Mouse (Mus musculus): Measurements from ENCODE around the gene Evc. TPM values are rescaled to one million over a fixed set of nuclear protein-coding genes. Genes with fewer than 3 reads are reported as not detected.

Evc gene
- polyA plus RNA-seq, 1 experiment from 2014 or later, result 24.4 TPM

GRCm38 (mm10) chr5:37247456-37247855 is 89.2 kb downstream of the Evc start:
- Histone ChIP-seq H3K27me3 (peaks cover 56% of the 10 kb centered on the region), H3K9me3 (replicated peaks) (no peaks in the 10 kb centered on the region), H3K36me3 (no peaks in the 10 kb centered on the region), H3K4me1 (peaks cover 32% of the 10 kb centered on the region), H3K4me3 (replicated peaks) (no peak overlapping the region), H3K4me2 (peak overlapping the region; percentile 8; the same call in 1 of the 2 replicates), H3K9ac (no peak overlapping the region), H3K27ac (no peak overlapping the region)
- WGBS, result 44% methylated on average over 4 of the region's 4 CpGs
- ATAC-seq (replicated peaks; ENCODE audit: low FRiP score), result no peak

- H3K4me1 ChIP-seq, result peaks cover 43% of the 10 kb centered on the region
- H3K9ac ChIP-seq, result no peak overlapping the region; the same call in 1 of the 2 replicates
- H3K27me3 ChIP-seq, result peaks cover 67% of the 10 kb centered on the region
- WGBS, result under 1% methylated on average over 36 of the region's 37 CpGs
- H3K4me2 ChIP-seq, result peak overlapping the region; percentile 87
- no peak overlapping the region for H3K27ac ChIP-seq
- no peaks in the 10 kb centered on the region for H3K36me3 ChIP-seq
- ATAC-seq (replicated peaks; ENCODE audit: low FRiP score), result peak; percentile 9; the same call in 1 of the 2 replicates
- H3K9me3 ChIP-seq (replicated peaks), result no peaks in the 10 kb centered on the region
- peak overlapping the region; percentile 55 for H3K4me3 ChIP-seq (replicated peaks)
These were observed 90.4 kb downstream of the Evc start for GRCm38 (mm10) chr5:37246138-37246910.

GRCm38 (mm10) chr5:37245651-37246050 is 91.0 kb downstream of the Evc start:
- ATAC-seq (replicated peaks; ENCODE audit: low FRiP score), result peak; percentile 40; the same call in 1 of the 2 replicates
- H3K4me3 ChIP-seq (replicated peaks), result peak overlapping the region; percentile 55
- peaks cover 43% of the 10 kb centered on the region for H3K4me1 ChIP-seq
- 2% methylated on average over 34 of the region's 42 CpGs for WGBS
- H3K27me3 ChIP-seq, result peaks cover 74% of the 10 kb centered on the region
- peak overlapping the region; percentile 34; the same call in 1 of the 2 replicates for H3K27ac ChIP-seq
- no peaks in the 10 kb centered on the region for H3K36me3 ChIP-seq
- no peaks in the 10 kb centered on the region for H3K9me3 ChIP-seq (replicated peaks)
- peak overlapping the region; percentile 87 for H3K4me2 ChIP-seq
- peak overlapping the region; percentile 35; the same call in 1 of the 2 replicates for H3K9ac ChIP-seq

- 20% methylated on average over 9 of the region's 9 CpGs for WGBS
- Histone ChIP-seq H3K4me2 (peak overlapping the region; percentile 87), H3K27me3 (peaks cover 83% of the 10 kb centered on the region), H3K9ac (no peak overlapping the region), H3K4me3 (replicated peaks) (peak overlapping the region; percentile 55; the same call in 1 of the 2 replicates), H3K36me3 (no peaks in the 10 kb centered on the region), H3K9me3 (replicated peaks) (no peaks in the 10 kb centered on the region), H3K27ac (peak overlapping the region; percentile 34), H3K4me1 (peaks cover 43% of the 10 kb centered on the region)
- no peak for ATAC-seq (replicated peaks; ENCODE audit: low FRiP score)
These were observed 91.9 kb downstream of the Evc start for GRCm38 (mm10) chr5:37244666-37245242.

- H3K9me3 ChIP-seq (replicated peaks), result no peaks in the 10 kb centered on the region
- 0 out of 2 replicates have a peak overlapping the region, but pooled peaks have one; percentile 34 for H3K27ac ChIP-seq
- no peaks in the 10 kb centered on the region for H3K36me3 ChIP-seq
- H3K9ac ChIP-seq, result no peak overlapping the region
- 0 out of 2 replicates have a peak overlapping the region, but pooled peaks have one; percentile 87 for H3K4me2 ChIP-seq
- no peak overlapping the region for H3K4me3 ChIP-seq (replicated peaks)
- no peak for ATAC-seq (replicated peaks; ENCODE audit: low FRiP score)
- H3K4me1 ChIP-seq, result peaks cover 43% of the 10 kb centered on the region
- peaks cover 88% of the 10 kb centered on the region for H3K27me3 ChIP-seq
- whole genome bisulfite sequencing, result 1% methylated on average over 13 of the region's 13 CpGs
These were observed 92.5 kb downstream of the Evc start for GRCm38 (mm10) chr5:37244161-37244560.

GRCm38 (mm10) chr5:37243169-37243886 is 93.4 kb downstream of the Evc start:
- Histone ChIP-seq H3K4me3 (replicated peaks) (no peak overlapping the region), H3K4me1 (peaks cover 43% of the 10 kb centered on the region), H3K9ac (no peak overlapping the region), H3K27ac (no peak overlapping the region), H3K27me3 (peaks cover 90% of the 10 kb centered on the region), H3K36me3 (no peaks in the 10 kb centered on the region), H3K9me3 (replicated peaks) (no peaks in the 10 kb centered on the region), H3K4me2 (no peak overlapping the region)
- no peak for ATAC-seq (replicated peaks; ENCODE audit: low FRiP score)
- WGBS, result 1% methylated on average over 19 of the region's 19 CpGs

GRCm38 (mm10) chr5:37242360-37243168 is 94.1 kb downstream of the Evc start:
- H3K36me3 ChIP-seq, result no peaks in the 10 kb centered on the region
- peak overlapping the region; percentile 75 for H3K4me2 ChIP-seq

GRCm38 (mm10) chr5:37241651-37242151 is 95.0 kb downstream of the Evc start, which contains the start of gene Crmp1:
Crmp1 (plus strand) TSS chr5:37241940.
- WGBS, result 1% methylated on average over 50 of the region's 56 CpGs
- peak; percentile 66 for ATAC-seq (replicated peaks; ENCODE audit: low FRiP score)
- no peak within 1 kb of the TSS for H3K27ac ChIP-seq

More at GRCm38 (mm10) chr5:37242360-37243168, 94.1 kb downstream of the Evc start:
- 9% methylated on average over 44 of the region's 44 CpGs for WGBS
- no peaks in the 10 kb centered on the region for H3K9me3 ChIP-seq (replicated peaks)
- H3K9ac ChIP-seq, result no peak overlapping the region
- no peak overlapping the region for H3K27ac ChIP-seq
- ATAC-seq (replicated peaks; ENCODE audit: low FRiP score), result no peak
- H3K4me1 ChIP-seq, result peaks cover 43% of the 10 kb centered on the region
- H3K4me3 ChIP-seq (replicated peaks), result peak overlapping the region; percentile 44
- H3K27me3 ChIP-seq, result peaks cover 91% of the 10 kb centered on the region

GRCm38 (mm10) chr5:37241224-37241623 is 95.5 kb downstream of the Evc start:
- Histone ChIP-seq H3K4me2 (peak overlapping the region; percentile 75), H3K9ac (no peak overlapping the region), H3K27me3 (peaks cover 86% of the 10 kb centered on the region), H3K4me1 (peaks cover 39% of the 10 kb centered on the region), H3K9me3 (replicated peaks) (no peaks in the 10 kb centered on the region), H3K36me3 (no peaks in the 10 kb centered on the region), H3K27ac (no peak overlapping the region), H3K4me3 (replicated peaks) (peak overlapping the region; percentile 44; the same call in 1 of the 2 replicates)
- ATAC-seq (replicated peaks; ENCODE audit: low FRiP score), result no peak
- 17% methylated on average over 9 of the region's 9 CpGs for WGBS

More at GRCm38 (mm10) chr5:37241651-37242151, 95.0 kb downstream of the Evc start, which contains the start of gene Crmp1:
- Histone ChIP-seq H3K36me3 (no peaks in the 10 kb centered on the region), H3K4me1 (peaks cover 43% of the 10 kb centered on the region), H3K4me2 (peak within 1 kb of the TSS; percentile 75), H3K27me3 (peaks cover 91% of the 10 kb centered on the region), H3K9ac (no peak within 1 kb of the TSS), H3K9me3 (replicated peaks) (no peaks in the 10 kb centered on the region), H3K4me3 (replicated peaks) (peak within 1 kb of the TSS; percentile 44)

GRCm38 (mm10) chr5:37240550-37240949 is 96.1 kb downstream of the Evc start:
- no peak overlapping the region for H3K4me3 ChIP-seq (replicated peaks)
- no peak for ATAC-seq (replicated peaks; ENCODE audit: low FRiP score)
- peaks cover 79% of the 10 kb centered on the region for H3K27me3 ChIP-seq
- peaks cover 32% of the 10 kb centered on the region for H3K4me1 ChIP-seq
- H3K4me2 ChIP-seq, result no peak overlapping the region
- no peak overlapping the region for H3K27ac ChIP-seq
- H3K9ac ChIP-seq, result no peak overlapping the region
- 3% methylated on average over 5 of the region's 5 CpGs for WGBS
- no peaks in the 10 kb centered on the region for H3K36me3 ChIP-seq
- H3K9me3 ChIP-seq (replicated peaks), result no peaks in the 10 kb centered on the region
